Mouse (Mus musculus): Measurements from ENCODE around the gene Fam189b.

Fam189b gene

DNA sequence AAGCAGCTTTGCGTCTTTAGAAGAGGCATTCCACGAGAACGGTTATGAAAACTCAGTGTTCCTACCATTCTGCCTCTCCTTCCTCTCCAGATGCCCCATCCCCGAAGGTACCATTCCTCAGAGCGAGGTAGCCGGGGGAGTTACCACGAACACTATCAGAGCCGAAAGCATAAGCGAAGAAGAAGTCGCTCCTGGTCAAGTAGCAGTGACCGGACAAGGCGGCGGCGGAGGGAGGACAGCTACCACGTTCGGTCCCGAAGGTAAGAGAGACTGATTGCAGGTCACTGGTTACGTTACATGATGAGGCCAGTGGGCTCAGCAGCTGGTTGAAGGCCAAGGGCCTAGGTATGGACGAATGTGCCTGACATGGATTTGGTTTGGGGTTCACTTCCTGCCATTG lies 16.0 kb upstream of the Fam189b start:
- no peak for DNase-seq (ENCODE audit: low spot score)

DNA sequence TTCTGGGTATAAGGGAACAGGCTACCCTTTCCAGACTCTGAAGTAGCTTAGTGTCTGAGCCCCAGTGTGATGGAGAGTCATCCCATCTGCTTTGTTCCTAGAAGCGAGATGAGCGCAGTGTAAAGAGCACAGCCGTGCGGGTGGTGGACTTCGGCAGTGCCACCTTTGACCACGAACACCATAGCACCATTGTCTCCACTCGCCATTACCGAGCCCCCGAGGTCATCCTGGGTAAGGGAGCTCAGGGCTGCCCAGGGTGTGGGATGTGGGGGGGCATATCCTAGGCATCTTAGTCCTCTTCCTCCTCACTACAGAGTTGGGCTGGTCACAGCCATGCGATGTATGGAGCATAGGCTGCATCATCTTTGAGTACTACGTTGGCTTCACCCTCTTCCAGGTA lies 8.1 kb upstream of the Fam189b start:
- DNase-seq (ENCODE audit: low spot score): no peak

DNA sequence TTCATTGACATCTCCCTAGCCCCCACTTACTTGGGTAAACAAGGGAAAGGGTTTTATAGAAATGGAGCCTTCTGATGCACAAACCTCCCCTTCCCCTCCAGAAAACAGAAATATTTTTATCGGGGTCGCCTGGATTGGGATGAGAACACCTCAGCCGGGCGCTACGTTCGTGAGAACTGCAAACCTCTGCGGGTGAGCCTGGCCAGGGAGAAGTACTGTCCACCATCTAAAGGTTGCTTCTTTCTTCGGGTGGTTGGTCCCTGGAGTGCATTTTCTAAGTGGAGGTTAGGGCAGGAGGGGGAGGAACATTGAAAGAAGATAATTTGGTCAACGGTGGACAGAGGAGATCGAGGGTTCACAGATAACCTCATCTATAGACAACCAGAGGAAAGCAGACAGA lies 7.4 kb upstream of the Fam189b start:
- DNase-seq (ENCODE audit: low spot score): no peak

DNA sequence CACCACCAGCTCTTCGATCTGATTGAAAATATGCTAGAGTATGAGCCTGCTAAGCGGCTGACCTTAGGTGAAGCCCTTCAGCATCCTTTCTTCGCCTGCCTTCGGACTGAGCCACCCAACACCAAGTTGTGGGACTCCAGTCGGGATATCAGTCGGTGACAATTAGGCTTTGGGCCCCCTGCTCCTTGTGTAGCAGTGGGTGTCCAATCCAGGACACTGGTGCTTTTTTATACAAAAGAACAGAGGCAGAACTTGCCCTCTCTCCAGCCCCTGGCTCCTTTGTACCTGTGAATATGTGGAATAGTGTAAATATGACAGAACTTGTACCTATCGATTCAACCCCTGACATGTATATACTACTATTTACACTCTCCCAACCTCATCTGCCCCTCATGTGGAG lies 6.5 kb upstream of the Fam189b start:
- DNase-seq (ENCODE audit: low spot score): no peak

DNA sequence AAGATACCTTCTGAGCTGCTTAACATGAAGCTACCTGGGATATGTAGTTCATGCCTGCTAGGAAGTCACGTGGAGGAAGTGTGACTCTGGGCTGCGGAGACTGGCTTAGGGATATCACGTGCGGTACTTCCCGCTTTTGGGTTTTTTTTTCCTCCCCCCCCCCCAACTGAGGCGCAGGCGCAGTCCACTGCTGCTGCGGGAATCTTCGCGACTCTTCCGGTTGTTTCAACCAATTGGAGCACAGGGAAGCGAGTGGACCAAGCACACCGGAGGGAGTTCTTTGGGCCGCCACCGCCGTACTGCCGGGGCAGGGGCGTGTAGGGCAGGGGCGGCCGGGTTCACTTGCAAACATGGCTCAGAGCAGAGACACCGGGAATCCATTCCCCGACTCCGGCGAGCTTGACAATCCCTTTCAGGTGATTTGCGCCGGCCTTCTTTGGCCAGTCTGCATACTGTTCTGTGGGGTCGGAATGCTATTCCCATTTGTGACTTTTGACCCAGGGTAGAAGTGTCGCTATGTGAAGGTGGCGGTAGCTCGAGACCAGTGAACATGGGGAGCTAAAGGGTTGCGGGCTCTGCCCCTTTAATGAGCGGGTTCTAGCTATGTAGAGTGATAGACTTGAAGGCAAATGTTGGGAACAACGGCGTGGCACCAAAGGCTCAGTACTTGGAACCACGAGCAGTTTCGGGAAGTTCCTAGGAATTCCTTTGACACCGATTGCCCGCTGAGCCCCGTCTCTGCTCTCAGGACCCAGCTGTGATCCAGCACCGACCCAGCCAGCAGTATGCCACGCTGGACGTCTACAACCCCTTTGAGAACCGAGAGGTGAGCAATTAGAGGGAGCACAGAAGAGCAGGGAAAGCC lies 5.5 kb upstream of the Fam189b start, which contains the start of gene Scamp3:
Scamp3 (plus strand) TSS at position 232 of the 865 bp plus-strand sequence.
- DNase-seq (ENCODE audit: low spot score): peak; percentile 95

DNA sequence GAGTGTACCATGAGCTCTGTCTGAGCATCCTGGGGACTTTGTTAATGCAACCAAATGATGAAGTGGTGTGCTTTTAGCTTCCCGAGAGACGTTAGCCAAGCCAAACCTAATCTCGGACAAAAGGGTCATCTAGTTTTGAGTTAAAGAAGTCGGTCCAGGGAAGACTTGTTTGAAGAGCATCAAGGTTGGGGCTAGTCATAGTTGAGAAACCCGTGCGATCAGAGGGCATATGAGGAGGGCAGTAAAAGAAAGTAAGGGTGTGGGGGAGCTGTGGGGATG lies 4.9 kb upstream of the Fam189b start:
- DNase-seq (ENCODE audit: low spot score): no peak

DNA sequence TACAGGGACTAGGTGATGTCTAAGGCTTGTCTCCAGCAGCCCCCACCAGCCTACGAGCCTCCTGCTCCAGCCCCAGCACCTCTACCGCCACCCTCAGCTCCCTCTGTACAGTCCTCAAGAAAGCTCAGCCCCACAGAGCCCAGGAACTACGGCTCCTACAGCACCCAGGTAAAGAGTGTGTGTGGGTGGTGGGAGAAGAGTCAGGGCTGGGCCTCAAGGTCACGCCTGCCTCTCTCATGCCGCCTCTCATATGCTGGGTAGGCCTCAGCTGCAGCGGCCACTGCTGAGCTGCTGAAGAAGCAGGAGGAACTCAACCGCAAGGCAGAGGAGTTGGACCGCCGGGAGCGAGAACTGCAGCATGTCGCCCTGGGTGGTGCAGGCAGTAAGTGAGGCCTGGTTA lies 3.9 kb upstream of the Fam189b start:
- DNase-seq (ENCODE audit: low spot score): no peak

DNA sequence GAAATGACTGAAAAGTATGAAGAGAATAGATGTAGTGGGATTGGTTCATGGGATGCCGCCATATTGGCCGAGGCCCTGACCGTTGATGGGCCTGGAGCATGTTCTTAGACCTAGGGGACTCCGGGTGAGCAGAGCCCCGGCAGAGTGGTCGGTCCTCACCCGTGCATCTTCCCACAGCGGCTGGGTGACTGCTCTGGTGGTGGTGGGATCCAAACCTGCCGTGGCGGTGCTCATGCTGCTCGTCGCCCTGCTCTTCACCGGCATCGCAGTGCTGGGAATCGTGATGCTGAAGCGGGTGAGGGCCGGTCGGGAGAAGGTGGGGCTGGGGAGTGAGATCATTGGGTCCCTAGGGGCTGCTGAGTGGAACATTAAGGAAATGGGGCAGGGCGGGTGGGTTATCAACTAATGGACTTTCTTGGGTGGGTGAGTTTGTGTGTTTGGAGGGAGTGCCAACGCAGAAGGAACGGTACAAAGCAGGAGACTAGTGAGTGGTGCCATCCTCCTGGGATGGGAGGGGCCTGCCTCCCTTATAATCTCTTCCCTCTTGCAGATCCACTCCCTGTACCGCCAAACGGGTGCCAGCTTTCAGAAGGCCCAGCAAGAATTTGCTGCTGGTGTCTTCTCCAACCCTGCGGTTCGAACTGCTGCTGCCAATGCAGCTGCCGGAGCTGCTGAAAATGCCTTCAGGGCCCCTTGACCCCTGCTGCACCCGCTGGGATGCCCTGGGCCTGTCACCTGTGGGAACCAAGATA lies 1.0 kb upstream of the Fam189b start:
- no peak for DNase-seq (ENCODE audit: low spot score)

DNA sequence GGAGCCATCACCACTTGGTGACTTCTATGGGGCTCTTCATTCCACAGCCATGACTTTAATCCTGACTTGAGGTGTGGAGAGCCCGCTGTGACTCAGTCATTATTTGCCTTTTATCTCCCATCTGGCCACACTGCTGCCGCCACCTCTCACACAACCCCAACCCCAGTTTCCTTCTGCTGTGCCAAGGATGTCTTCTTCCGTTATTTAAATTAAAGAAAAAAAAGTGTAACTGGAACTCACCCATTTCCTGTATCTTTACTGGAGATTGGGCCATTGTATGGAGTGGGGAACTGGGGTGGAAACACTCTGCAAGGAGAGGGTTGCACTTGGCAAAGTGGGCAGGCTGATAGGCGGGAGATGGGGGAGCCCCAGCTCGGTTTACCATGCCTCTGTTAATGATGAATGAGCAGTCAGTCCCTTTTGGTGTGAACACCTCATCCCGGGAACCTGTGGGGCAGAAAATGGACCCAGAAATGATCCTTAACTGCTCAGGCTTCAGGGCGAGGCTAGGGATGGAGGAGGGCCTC lies 349 bp upstream of the Fam189b start:
- no peak for DNase-seq (ENCODE audit: low spot score)

DNA sequence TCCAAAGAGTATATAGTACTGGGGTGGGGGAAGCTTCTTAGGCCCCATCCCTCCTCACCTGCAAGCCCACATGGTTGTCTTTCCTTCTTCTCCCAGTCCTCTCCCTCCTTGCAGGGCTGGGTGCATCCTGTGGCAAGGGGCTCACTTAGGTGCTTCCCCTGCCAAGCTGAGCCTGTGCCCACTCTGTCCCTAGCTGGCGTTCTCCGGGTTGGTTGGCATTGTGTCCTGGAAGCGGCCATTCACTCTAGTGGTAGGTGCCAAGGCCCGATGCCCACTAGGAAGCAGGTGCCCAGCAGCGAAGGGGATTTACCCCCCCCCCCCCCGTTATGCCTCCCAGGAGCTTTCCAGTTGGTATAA lies 994 bp downstream of the Fam189b start:
- no peak for DNase-seq (ENCODE audit: low spot score)

DNA sequence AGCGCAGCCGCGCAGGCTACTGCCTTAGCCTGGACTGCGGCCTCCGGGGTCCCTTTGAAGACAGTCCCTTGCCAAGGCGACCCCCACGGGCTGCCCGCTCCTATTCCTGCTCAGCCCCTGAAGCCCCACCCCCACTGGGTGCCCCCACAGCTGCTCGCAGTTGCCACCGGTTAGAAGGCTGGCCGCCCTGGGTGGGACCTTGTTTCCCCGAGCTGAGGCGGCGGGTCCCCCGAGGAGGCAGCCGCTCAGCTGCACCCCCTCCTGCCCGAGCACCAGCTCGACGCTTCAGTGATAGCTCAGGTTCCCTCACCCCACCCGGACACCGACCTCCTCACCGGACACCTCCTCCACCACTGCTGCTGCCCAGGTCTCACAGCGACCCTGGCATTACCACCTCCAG lies 4.3 kb downstream of the Fam189b start:
- DNase-seq (ENCODE audit: low spot score): no peak

DNA sequence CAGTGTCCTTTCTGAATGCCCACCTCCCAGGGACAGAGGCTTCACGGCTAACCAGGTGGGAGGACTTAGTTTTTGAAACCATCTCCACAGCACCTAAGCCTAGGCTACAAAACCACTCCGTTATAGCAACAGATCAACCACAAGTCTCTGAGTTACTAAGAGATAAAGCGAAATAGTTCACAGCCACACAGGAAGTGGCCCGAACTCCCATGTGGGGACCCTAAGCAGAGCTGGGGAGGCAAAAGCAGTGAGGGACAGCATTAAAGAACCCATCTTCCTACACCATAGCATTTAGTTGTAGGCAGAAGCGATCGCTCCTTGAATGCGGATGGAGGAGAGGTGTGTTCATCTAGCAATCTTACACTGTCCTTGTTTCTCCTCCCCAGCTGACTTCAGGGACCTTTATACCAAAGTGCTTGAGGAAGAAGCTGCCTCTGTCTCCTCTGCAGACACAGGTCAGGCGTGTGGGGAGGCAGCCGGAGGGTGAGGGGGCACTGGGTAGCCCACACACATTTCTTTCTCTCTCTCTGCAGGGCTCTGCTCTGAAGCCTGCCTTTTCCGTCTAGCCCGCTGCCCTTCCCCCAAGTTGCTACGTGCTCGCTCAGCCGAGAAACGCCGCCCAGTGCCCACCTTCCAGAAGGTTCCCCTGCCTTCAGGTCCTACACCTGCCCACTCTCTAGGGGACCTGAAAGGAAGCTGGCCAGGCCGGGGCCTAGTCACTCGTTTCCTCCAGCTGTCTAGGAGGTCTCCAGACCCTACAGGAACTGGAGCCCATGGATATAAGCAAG lies 4.9 kb downstream of the Fam189b start:
- DNase-seq (ENCODE audit: low spot score): no peak

DNA sequence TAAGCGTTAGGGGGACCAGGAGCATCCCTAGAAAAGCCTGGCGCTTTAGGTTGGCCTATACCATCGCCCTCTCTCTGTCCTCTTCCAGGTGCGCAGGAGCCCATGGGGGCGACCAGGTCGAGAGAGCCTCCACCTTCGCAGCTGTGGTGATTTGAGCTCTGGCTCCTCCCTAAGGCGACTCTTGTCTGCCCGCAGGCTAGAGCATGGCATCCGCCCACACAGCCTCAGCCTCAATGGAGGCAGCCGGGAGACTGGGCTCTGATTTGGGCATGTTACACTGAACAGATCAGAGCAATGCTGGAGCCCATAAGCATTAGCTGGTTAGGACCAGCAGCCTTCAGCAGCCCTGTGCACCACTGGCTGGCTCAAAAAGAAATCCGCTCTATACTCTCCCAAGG lies 5.5 kb downstream of the Fam189b start:
- no peak for DNase-seq (ENCODE audit: low spot score)

DNA sequence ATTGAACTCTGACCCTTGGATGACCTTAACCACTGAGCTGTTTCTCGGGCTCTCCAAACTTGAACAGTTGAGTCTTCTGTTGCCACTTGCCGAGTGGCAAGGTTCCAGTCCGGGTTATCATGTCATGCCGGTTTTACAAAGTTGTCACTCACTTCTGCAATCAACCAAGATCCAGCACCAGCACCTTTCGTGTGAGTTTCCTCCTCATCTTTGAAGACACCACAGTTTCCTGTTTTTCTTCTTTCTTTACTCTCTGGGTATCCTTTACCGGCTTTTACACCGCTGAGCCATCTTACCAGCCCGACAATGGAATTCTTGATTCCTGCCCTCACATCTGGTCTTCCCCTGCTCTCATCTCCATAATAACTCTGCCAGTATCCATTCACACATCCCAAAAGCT lies 7.5 kb downstream of the Fam189b start:
- no peak for DNase-seq (ENCODE audit: low spot score)

DNA sequence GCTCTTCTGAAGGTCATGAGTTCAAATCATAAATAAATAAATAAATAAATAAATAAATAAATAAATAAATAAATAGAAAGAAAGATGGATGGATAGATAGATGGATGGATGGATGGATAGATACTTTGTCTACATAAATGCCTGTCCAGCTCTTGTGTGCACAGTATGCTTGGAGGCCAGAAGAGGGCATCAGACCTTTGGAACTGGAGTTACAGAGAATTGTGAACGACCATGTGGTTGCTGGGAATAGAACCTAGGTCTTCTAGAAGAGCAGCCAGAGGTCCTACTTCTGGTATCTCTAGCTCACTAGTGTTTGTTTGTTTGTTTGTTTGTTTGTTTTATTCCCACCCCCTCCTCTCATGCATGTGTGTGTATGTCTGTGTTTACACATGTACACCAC lies 10.4 kb downstream of the Fam189b start:
- DNase-seq (ENCODE audit: low spot score): no peak

DNA sequence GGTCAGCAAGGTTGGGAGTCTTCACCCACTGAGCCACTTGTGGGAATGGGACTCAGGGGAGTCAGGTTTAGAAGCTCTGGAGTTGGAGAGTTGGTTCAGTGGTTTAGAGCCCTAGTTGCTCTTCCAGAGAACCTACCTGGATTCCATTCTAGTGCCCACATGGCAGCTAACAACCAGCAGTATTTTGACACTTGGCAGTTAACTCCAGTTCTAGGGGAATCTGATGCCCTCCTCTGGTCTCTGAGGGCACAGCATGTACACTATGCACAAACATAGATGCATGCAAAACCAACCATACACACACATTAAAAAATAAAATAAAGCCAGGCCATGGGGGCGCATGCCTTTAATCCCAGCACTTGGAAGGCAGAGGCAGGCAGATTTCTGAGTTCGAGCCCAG lies 10.9 kb downstream of the Fam189b start:
- peak; percentile 59 for DNase-seq (ENCODE audit: low spot score)

DNA sequence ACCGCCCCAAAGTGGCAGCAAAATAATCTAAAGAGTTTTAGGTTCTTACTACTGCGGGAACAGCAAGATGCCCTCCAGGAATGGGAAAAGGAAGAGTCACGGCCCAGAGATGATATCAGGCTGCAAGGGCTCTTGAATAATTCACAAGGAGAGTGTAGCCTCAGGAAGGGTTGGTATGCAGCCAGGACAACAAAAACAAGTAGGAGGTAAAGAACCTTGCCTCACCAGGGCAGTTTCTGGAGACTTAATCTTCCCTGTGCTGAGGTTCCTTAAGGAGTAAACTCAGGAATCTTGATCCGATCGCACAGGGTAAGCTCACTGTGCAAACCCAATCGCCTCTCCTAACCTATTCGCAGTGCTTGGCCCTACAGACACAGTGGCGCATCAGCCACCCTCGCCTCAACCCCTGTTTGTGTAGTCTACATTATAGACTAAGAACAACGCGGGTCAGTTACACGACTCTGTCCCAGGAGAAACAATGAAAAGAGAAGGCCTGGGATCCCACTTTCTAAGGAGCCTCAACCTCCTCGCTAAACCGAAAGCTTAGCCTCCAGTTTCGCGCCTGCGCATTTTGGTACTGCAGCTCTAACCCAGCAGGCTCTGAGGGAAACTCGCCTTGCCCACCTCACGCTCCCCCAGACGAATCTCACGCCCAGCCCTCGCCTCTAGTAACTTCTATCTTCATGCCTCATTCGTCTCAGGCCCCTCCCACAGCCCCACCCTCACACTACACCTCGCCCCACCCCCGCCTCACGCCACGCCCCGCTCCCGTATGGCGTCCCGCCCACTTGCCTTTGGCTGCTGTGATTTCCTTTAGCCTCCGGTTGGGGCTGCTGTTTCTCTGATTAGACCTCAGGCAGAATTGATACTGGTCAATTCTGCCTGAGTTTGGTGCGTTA lies 13.3 kb downstream of the Fam189b start:
- peak; percentile 94 for DNase-seq (ENCODE audit: low spot score)

DNA sequence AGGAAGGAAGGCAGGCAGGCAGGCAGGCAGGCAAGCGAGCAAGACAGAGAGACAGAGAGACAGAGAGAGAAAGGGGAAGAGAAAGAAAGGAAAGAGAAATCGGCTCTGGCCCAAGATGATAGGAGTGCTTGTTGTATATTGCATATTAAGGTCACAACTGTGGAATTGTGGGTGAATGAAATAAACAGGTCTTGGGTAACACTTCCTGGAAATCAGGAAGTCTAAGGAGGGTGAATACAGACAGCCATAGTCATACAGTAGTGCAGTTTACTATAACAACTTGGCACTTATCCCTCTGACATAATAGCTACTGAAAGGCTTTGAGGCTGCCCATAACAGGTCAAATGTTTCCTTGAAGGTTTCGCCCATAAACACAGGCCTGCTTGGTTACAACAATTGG lies 16.9 kb downstream of the Fam189b start:
- no peak for DNase-seq (ENCODE audit: low spot score)

DNA sequence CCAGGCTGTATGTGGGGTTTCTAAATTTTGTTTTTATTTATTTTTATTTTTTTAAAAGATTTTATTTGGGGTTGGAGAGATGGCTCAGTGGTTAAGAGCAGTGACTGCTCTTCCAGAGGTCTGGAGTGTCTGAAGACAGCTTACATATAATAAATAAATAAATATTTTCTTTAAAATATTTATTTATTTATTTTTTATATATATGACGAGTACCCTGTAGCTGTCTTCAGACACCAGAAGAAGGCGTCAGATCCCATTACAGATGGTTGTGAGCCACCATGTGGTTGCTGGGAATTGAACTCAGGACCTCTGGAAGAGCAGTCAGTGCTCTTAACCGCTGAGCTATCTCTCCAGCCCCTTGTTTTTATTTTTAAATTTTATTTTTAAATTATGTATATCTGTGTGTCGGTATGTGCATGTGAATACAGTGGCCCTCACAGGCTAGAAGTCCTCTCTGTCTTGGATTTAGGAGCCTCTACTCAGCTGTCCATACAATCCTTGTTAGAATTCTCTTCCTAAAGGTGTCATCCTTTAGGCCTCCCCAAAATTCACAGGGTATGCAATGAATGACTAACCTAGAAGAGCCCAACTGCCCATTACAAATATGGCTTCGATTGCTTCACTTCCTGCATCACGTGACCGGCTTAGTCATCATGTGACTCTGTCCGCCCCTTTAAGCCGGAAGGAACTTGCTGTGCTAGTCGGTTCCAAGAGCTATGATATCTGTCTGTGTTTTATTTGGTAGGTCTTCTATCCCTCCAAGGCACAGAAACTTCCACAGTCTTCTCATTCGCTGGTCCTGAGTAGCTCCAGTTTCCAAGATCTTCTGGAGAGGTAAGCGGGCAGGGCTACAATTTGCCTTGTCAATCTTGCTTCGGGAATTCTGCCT lies 19.6 kb downstream of the Fam189b start, which contains the start of gene Gba:
Gba (plus strand) TSS at position 676 of the 889 bp plus-strand sequence.
- DNase-seq (ENCODE audit: low spot score): peak; percentile 97

DNA sequence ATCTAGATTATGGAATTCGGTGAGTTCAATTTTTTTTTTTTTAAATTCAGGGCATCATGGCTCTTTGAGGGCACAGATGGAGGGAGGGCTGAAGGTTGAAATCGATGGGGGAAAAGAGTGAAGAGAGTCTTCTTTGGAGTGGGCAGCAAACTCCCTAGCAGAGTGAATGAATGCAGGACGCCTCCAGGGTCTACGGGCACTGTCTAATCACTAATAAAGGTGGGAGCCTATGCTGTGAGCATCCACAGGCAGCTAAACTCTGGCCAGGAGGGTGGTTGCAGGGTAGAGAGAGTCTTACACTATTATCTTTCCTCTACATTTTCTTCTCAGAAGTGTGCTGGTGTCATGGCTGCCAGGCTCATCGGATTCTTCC lies 20.2 kb downstream of the Fam189b start:
- DNase-seq (ENCODE audit: low spot score): no peak

DNA sequence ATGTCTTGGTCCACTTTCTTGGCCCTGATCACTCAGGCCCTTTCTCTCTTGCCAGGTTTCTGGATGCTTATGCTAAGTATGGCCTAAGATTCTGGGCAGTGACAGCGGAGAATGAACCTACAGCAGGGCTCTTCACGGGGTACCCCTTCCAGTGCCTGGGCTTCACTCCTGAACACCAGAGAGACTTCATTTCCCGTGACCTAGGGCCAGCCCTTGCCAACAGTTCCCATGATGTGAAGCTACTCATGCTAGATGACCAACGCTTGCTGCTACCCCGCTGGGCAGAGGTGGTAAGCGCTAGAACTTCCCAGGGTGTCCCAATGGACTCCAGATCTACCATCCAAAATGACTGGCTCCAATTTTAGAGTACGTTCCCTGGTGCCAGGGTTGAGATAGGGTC lies 23.1 kb downstream of the Fam189b start:
- DNase-seq (ENCODE audit: low spot score): no peak

All from retina, embryonic 14.5 days (tissue).